ENCODE assay signal across 8 mouse cellular contexts in genomic region chr1:61638347-61639111, GRCm38 (mm10). TPM values are rescaled to one million over a fixed set of nuclear protein-coding genes. Genes with fewer than 3 reads are reported as not detected.
DNase-seq lines count a peak whose midpoint lies in the region; ATAC-seq and TF ChIP-seq lines count a peak whose summit lies in the region.

Gene Pard3b (plus strand): TSS chr1:61638824.

- TF ChIP-seq EP300 in heart, adult 2 months (IDR thresholded peaks at IDR 0.05; ENCODE audit: insufficient read depth, low read depth, low read length): no peak

- TF ChIP-seq POLR2A in cerebellum, adult 2 months (IDR thresholded peaks at IDR 0.05; ENCODE audit: borderline replicate concordance, insufficient read depth, low read length): no peak
- TF ChIP-seq POLR2A in heart, adult 2 months (IDR thresholded peaks at IDR 0.05; ENCODE audit: insufficient read depth, low read depth, low read length): no peak

- H3K4me2 ChIP-seq in intestine, postnatal 0 days (replicated peaks; ENCODE audit: low read depth): peak within 1 kb of the TSS; percentile 95
- peak within 1 kb of the TSS; percentile 86 for H3K4me2 ChIP-seq in limb, embryonic 15.5 days
- peak within 1 kb of the TSS; percentile 99 for H3K4me2 ChIP-seq in midbrain, embryonic 13.5 days (replicated peaks)

- no peak for TF ChIP-seq CTCF in cerebellum, adult 2 months (IDR thresholded peaks at IDR 0.05; ENCODE audit: borderline replicate concordance, insufficient read depth, low read depth, low read length)
- TF ChIP-seq CTCF in heart, adult 2 months (IDR thresholded peaks at IDR 0.05): no peak; the same call in 1 of the 2 replicates
- TF ChIP-seq CTCF in intestine, postnatal 0 days (IDR thresholded peaks at IDR 0.05; ENCODE audit: low read depth): peak; percentile 15; the same call in 1 of the 2 replicates

- DNase-seq in cerebellum, adult 2 months: peak; percentile 14 to 27
- DNase-seq in cerebellum, adult 11-12 months: no peak
- DNase-seq in embryonic facial prominence, embryonic 10.5 days (ENCODE audit: low spot score): peak; percentile 76
- DNase-seq in heart, adult 2 months: peak; percentile 86 to 87
- DNase-seq in spleen, postnatal 4 days (ENCODE audit: low spot score in 2 of 2): peak; percentile 34 to 73

- peak within 1 kb of the TSS; percentile 61 for H3K4me3 ChIP-seq in cerebellum, adult 2 months (replicated peaks; ENCODE audit: insufficient read depth, low read depth, low read length)
- peak within 1 kb of the TSS; percentile 96 for H3K4me3 ChIP-seq in embryonic facial prominence, embryonic 10.5 days
- peak within 1 kb of the TSS; percentile 94 for H3K4me3 ChIP-seq in heart, adult 2 months
- peak within 1 kb of the TSS; percentile 95 for H3K4me3 ChIP-seq in intestine, postnatal 0 days (ENCODE audit: low read depth, low read length)
- H3K4me3 ChIP-seq in limb, embryonic 15.5 days: peak within 1 kb of the TSS; percentile 82
- H3K4me3 ChIP-seq in midbrain, embryonic 13.5 days (replicated peaks): peak within 1 kb of the TSS; percentile 80

- no peaks in the 10 kb centered on the region for H3K4me1 ChIP-seq in cerebellum, adult 2 months (ENCODE audit: control insufficient read depth, insufficient read depth, low read length)
- H3K4me1 ChIP-seq in embryonic facial prominence, embryonic 10.5 days: peaks cover 16% of the 10 kb centered on the region
- peaks cover 7% of the 10 kb centered on the region for H3K4me1 ChIP-seq in heart, adult 2 months (ENCODE audit: control insufficient read depth, insufficient read depth, low read length)
- H3K4me1 ChIP-seq in intestine, postnatal 0 days (replicated peaks; ENCODE audit: control insufficient read depth, insufficient read depth, low read length): no peaks in the 10 kb centered on the region
- H3K4me1 ChIP-seq in limb, embryonic 15.5 days: peaks cover 13% of the 10 kb centered on the region; the same call in 1 of the 2 replicates
- H3K4me1 ChIP-seq in midbrain, embryonic 13.5 days (replicated peaks): peaks cover 10% of the 10 kb centered on the region; the same call in 1 of the 2 replicates

- intact Hi-C loops in heart, adult 2 months (cut with DNase I): loop anchor here (5.0 to 10.0 kb wide), 3 partner anchors 261 to 494 kb away; no protein-coding TSS in a partner anchor

- H3K36me3 ChIP-seq in embryonic facial prominence, embryonic 10.5 days (replicated peaks): no peaks in the 10 kb centered on the region
- no peaks in the 10 kb centered on the region for H3K36me3 ChIP-seq in heart, adult 2 months (ENCODE audit: control insufficient read depth, insufficient read depth, low read length)
- no peaks in the 10 kb centered on the region for H3K36me3 ChIP-seq in intestine, postnatal 0 days (ENCODE audit: control insufficient read depth, insufficient read depth)
- H3K36me3 ChIP-seq in limb, embryonic 15.5 days: no peaks in the 10 kb centered on the region
- no peaks in the 10 kb centered on the region for H3K36me3 ChIP-seq in midbrain, embryonic 13.5 days

- H3K27me3 ChIP-seq in cerebellum, adult 2 months (ENCODE audit: control insufficient read depth, insufficient read depth, low read length): no peaks in the 10 kb centered on the region
- H3K27me3 ChIP-seq in embryonic facial prominence, embryonic 10.5 days (replicated peaks; ENCODE audit: low read depth, poor library complexity, severe bottlenecking): peaks cover 37% of the 10 kb centered on the region
- no peaks in the 10 kb centered on the region for H3K27me3 ChIP-seq in heart, adult 2 months (ENCODE audit: control insufficient read depth, insufficient read depth, low read length)
- H3K27me3 ChIP-seq in intestine, postnatal 0 days (replicated peaks; ENCODE audit: control insufficient read depth, insufficient read depth, low read length): no peaks in the 10 kb centered on the region
- H3K27me3 ChIP-seq in limb, embryonic 15.5 days: no peaks in the 10 kb centered on the region
- peaks cover 19% of the 10 kb centered on the region for H3K27me3 ChIP-seq in midbrain, embryonic 13.5 days

- WGBS in cerebellum, adult 2 months: under 1% methylated on average over 58 of the region's 60 CpGs
- WGBS in embryonic facial prominence, embryonic 10.5 days: 1% methylated on average over 60 of the region's 60 CpGs
- WGBS in heart, adult 2 months: under 1% methylated on average over 60 of the region's 60 CpGs
- WGBS in intestine, postnatal 0 days: 1% methylated on average over 58 of the region's 60 CpGs
- under 1% methylated on average over 54 of the region's 60 CpGs for WGBS in limb, embryonic 15.5 days
- WGBS in midbrain, embryonic 13.5 days: 1% methylated on average over 60 of the region's 60 CpGs

- no peak within 1 kb of the TSS for H3K27ac ChIP-seq in cerebellum, adult 2 months (ENCODE audit: insufficient read depth, low read length)
- H3K27ac ChIP-seq in embryonic facial prominence, embryonic 10.5 days (replicated peaks): peak within 1 kb of the TSS; percentile 91
- peak within 1 kb of the TSS; percentile 82 for H3K27ac ChIP-seq in heart, adult 2 months
- peak within 1 kb of the TSS; percentile 91 for H3K27ac ChIP-seq in intestine, postnatal 0 days (ENCODE audit: low read depth, low read length)
- H3K27ac ChIP-seq in limb, embryonic 15.5 days: peak within 1 kb of the TSS; percentile 72
- no peak within 1 kb of the TSS for H3K27ac ChIP-seq in midbrain, embryonic 13.5 days

- peak; percentile 86 for ATAC-seq in intestine, postnatal 0 days
- ATAC-seq in limb, embryonic 15.5 days (ENCODE audit: insufficient number of reproducible peaks, low FRiP score, low TSS enrichment, low read depth): peak; percentile 86
- ATAC-seq in midbrain, embryonic 13.5 days: peak; percentile 93

- no peaks in the 10 kb centered on the region for H3K9me3 ChIP-seq in embryonic facial prominence, embryonic 10.5 days
- H3K9me3 ChIP-seq in intestine, postnatal 0 days (ENCODE audit: control insufficient read depth): no peaks in the 10 kb centered on the region
- H3K9me3 ChIP-seq in limb, embryonic 15.5 days: no peaks in the 10 kb centered on the region
- no peaks in the 10 kb centered on the region for H3K9me3 ChIP-seq in midbrain, embryonic 13.5 days

- H3K79me2 ChIP-seq in heart, adult 2 months (replicated peaks; ENCODE audit: control insufficient read depth, insufficient read depth, low read length): peaks cover 4% of the 10 kb centered on the region; the same call in 1 of the 2 replicates

- peak within 1 kb of the TSS; percentile 96 for H3K9ac ChIP-seq in heart, adult 2 months (ENCODE audit: low read depth, low read length)
- H3K9ac ChIP-seq in intestine, postnatal 0 days (ENCODE audit: low read depth, low read length): peak within 1 kb of the TSS; percentile 89
- H3K9ac ChIP-seq in limb, embryonic 15.5 days: peak within 1 kb of the TSS; percentile 89
- H3K9ac ChIP-seq in midbrain, embryonic 13.5 days (replicated peaks): peak within 1 kb of the TSS; percentile 84

RNA-seq across cellular contexts. Expression of gene Pard3b, which starts in this region (rescaled TPM):
- 1.3 and 1.5 TPM in 2 replicates for polyA plus RNA-seq in cerebellum, adult 2 months (2012; rRNA removed)
- 5.4 and 7.5 TPM in 2 replicates for polyA plus RNA-seq in embryonic facial prominence, embryonic 10.5 days (2016; fragmentation: Nextera tagmentation; extraction: Ambion mirVana)
- total RNA-seq in heart, adult 2 months (2021): 10 to 100 TPM; 13.8 to 13.9 TPM
- polyA plus RNA-seq in heart, adult 2 months (2012; rRNA removed): 2.2 and 3.3 TPM in 2 replicates
- 17.2 and 20.1 TPM in 2 replicates for polyA plus RNA-seq in intestine, postnatal 0 days (2015; fragmentation: Nextera tagmentation; extraction: Ambion mirVana)
- polyA plus RNA-seq in limb, embryonic 15.5 days (2015; fragmentation: Nextera tagmentation; extraction: Ambion mirVana): 13.3 and 17.6 TPM in 2 replicates
- polyA plus RNA-seq in midbrain, embryonic 13.5 days (2015; fragmentation: Nextera tagmentation; extraction: Ambion mirVana): 6.6 and 9.4 TPM in 2 replicates

Comparison
In these comparisons a context has a peak if more than half of its experiments do, and no peak if none do; other contexts are left out.
1. H3K27ac ChIP-seq: peak in embryonic facial prominence, embryonic 10.5 days (single experiment), heart, adult 2 months (single experiment), intestine, postnatal 0 days (single experiment) and limb, embryonic 15.5 days (single experiment); none in cerebellum, adult 2 months (single experiment) and midbrain, embryonic 13.5 days (single experiment).
2. Peak in every context shown above with its lines, with median percentiles within 50 percentile points of each other: H3K4me3 ChIP-seq, H3K9ac ChIP-seq, ATAC-seq and H3K4me2 ChIP-seq.